Mouse (Mus musculus) myocyte (in vitro differentiated cells): Measurements from ENCODE around the gene Emx2. TPM values are rescaled to one million over a fixed set of nuclear protein-coding genes. Genes with fewer than 3 reads are reported as not detected.

Source experiments
- H3K27me3 ChIP-seq: one replicate; pipeline ENCODE4 v1.6.1; 2011; ENCODE audit not compliant: control insufficient read depth, insufficient read depth, insufficient read length
- H3K36me3 ChIP-seq: one replicate; pipeline ENCODE4 v1.6.1; 2011; ENCODE audit not compliant: control insufficient read depth, insufficient read depth
- H3K4me2 ChIP-seq: one replicate; pipeline ENCODE4 v1.6.1; 2011; ENCODE audit warnings: low read depth, control low read depth
- H3K4me3 ChIP-seq: one replicate; pipeline ENCODE4 v1.5.1; 2011; ENCODE audit warnings: mild to moderate bottlenecking, control low read depth, moderate library complexity
- H3K79me2 ChIP-seq: one replicate; pipeline ENCODE4 v1.6.1; 2011; ENCODE audit not compliant: control insufficient read depth, insufficient read depth
- H3ac ChIP-seq: one replicate; pipeline ENCODE4 v1.6.1; 2011; ENCODE audit not compliant: control insufficient read depth, insufficient read length
- CEBPB ChIP-seq: IDR thresholded peaks from 2 replicates; pipeline ENCODE4 v1.6.1; 2011; ENCODE audit warnings: mild to moderate bottlenecking, moderate library complexity; ENCODE audit not compliant: poor library complexity, insufficient read depth, severe bottlenecking
- E2F4 ChIP-seq: IDR thresholded peaks from one replicate; pipeline ENCODE4 v1.6.1; 2011; ENCODE audit warnings: mild to moderate bottlenecking, control low read depth, moderate library complexity; ENCODE audit not compliant: insufficient read depth
- MAX ChIP-seq: IDR thresholded peaks from one replicate; pipeline ENCODE4 v1.6.1; 2011; ENCODE audit warnings: low read depth, mild to moderate bottlenecking, control low read depth
- MYOD1 ChIP-seq, 3 experiments: IDR thresholded peaks; one replicate each; pipeline ENCODE4 v1.6.1; 2011; ENCODE audit warnings: control low read depth in 2 of 3, low read depth in 2 of 3, mild to moderate bottlenecking in 2 of 3, moderate library complexity in 1 of 3; ENCODE audit not compliant: insufficient read length in 2 of 3, control insufficient read depth in 1 of 3
- MYOG ChIP-seq, 3 experiments: IDR thresholded peaks; one replicate each; pipeline ENCODE4 v1.6.1; 2011; ENCODE audit warnings: control low read depth in 2 of 3, low read depth in 2 of 3, mild to moderate bottlenecking in 2 of 3; ENCODE audit not compliant: insufficient read length in 2 of 3, control insufficient read depth in 1 of 3, insufficient read depth in 1 of 3
- POLR2A ChIP-seq: IDR thresholded peaks from one replicate; pipeline ENCODE4 v1.6.1; 2011; ENCODE audit warnings: low read depth, mild to moderate bottlenecking, control low read depth, moderate library complexity; ENCODE audit not compliant: insufficient read length
- POLR2AphosphoS2 ChIP-seq: IDR thresholded peaks from one replicate; pipeline ENCODE4 v1.6.1; 2011; ENCODE audit warnings: low read depth, control low read depth; ENCODE audit not compliant: insufficient read length
- REST ChIP-seq: IDR thresholded peaks from one replicate; pipeline ENCODE4 v1.6.1; 2011; ENCODE audit warnings: mild to moderate bottlenecking, control low read depth, moderate library complexity; ENCODE audit not compliant: insufficient read depth, insufficient read length
- SRF ChIP-seq: IDR thresholded peaks from one replicate; pipeline ENCODE4 v1.6.1; 2011; ENCODE audit warnings: low read depth; ENCODE audit not compliant: control insufficient read depth, insufficient read length
- TCF12 ChIP-seq: IDR thresholded peaks from one replicate; pipeline ENCODE4 v1.6.1; 2011; ENCODE audit warnings: mild to moderate bottlenecking, control low read depth; ENCODE audit not compliant: poor library complexity, insufficient read depth, severe bottlenecking
- TCF3 ChIP-seq: IDR thresholded peaks from one replicate; pipeline ENCODE4 v1.6.1; 2011; ENCODE audit warnings: low read depth, control low read depth; ENCODE audit not compliant: insufficient read length
- USF1 ChIP-seq: IDR thresholded peaks from one replicate; pipeline ENCODE4 v1.6.1; 2011; ENCODE audit warnings: low read depth, mild to moderate bottlenecking, control low read depth, moderate library complexity
- polyA plus RNA-seq: library from polyadenylated mRNA; unstranded; fragments of >200 nt; fragmentation: generic; extraction: Trizol; gene quantifications from one replicate; pipeline ENCODE4 v1.2.1, GENCODE M21; 2012; ENCODE audit warnings: missing spikeins

Emx2 gene
- polyA plus RNA-seq, 1 experiment: not detected

DNA sequence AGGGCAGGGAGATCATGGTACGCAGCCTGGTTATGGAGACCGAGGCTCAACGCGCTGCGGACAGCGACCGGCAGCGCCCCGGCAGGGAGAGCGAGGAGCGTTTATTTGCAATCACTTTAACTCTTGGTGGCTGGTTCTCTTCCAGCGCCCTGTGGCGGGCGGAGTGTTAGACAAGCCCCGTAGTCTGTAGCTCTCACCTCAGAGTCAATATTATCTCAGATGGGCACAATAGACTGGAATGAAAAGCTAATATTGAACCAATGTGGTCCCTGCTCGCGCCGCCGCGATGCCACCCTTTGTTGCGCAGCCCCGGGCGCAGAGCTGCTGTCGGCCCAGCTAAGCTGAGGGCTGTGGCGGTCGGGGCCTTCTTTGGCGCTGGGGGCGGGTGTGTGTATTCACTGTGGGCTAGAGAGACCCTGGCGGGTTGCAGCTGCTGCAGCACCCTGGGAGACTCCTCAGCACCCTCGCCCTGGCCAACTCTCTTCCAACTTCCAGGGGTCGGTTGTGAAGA is 6.7 kb upstream of the Emx2 start:
- Histone ChIP-seq H3K4me3 (no peak overlapping the region), H3K36me3 (no peaks in the 10 kb centered on the region), H3K79me2 (no peaks in the 10 kb centered on the region), H3K4me2 (no peak overlapping the region), H3ac (no peak overlapping the region), H3K27me3 (peaks cover 11% of the 10 kb centered on the region)
- TF ChIP-seq TCF3 (no peak), POLR2AphosphoS2 (no peak), MYOD1 (IDR thresholded peaks at IDR 0.05; ENCODE audit: control insufficient read depth in 1 of 3, insufficient read length in 2 of 3, low read depth in 2 of 3) (no peak), SRF (no peak), POLR2A (no peak), MYOG (IDR thresholded peaks at IDR 0.05; ENCODE audit: control insufficient read depth in 1 of 3, insufficient read depth in 1 of 3, insufficient read length in 2 of 3, low read depth in 2 of 3) (no peak), MAX (no peak), E2F4 (no peak), REST (no peak), CEBPB (no peak), TCF12 (no peak), USF1 (no peak)

- no peak overlapping the region for H3K4me2 ChIP-seq
- TF ChIP-seq USF1 (no peak), TCF12 (no peak), E2F4 (no peak), POLR2AphosphoS2 (no peak), SRF (no peak), CEBPB (no peak), MYOG (IDR thresholded peaks at IDR 0.05; ENCODE audit: control insufficient read depth in 1 of 3, insufficient read depth in 1 of 3, insufficient read length in 2 of 3, low read depth in 2 of 3) (no peak), REST (no peak)
- peaks cover 11% of the 10 kb centered on the region for H3K27me3 ChIP-seq
Observed at GRCm38 (mm10) chr19:59452321-59452720, 5.9 kb upstream of the Emx2 start.

DNA sequence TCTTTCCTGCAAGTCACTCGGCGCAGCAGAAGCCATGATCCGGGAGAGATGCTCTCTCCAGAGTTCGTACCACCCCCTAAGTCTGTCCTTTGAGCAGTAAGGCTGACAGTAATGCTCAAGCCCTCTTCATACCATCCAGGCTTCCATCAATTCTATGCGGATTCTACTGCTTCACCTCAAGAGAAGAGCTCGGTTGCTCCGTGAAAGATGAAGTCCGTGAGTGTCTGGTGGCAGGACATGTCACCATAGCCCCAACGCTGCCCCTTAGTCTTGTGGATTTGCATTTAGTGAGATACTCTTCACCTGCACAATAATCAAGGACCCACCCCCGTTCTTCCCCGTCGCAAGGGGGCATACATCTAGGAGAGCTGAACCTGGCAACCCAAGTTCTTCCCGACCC is 4.6 kb upstream of the Emx2 start:
- H3K27me3 ChIP-seq: peaks cover 20% of the 10 kb centered on the region
- no peak overlapping the region for H3ac ChIP-seq
- no peaks in the 10 kb centered on the region for H3K36me3 ChIP-seq
- H3K4me3 ChIP-seq: no peak overlapping the region
- TF ChIP-seq USF1 (no peak), TCF12 (no peak), CEBPB (no peak), E2F4 (no peak)
- H3K79me2 ChIP-seq: no peaks in the 10 kb centered on the region
- no peak overlapping the region for H3K4me2 ChIP-seq

More at GRCm38 (mm10) chr19:59452321-59452720, 5.9 kb upstream of the Emx2 start:
- no peaks in the 10 kb centered on the region for H3K79me2 ChIP-seq
- H3K36me3 ChIP-seq: no peaks in the 10 kb centered on the region
- H3K4me3 ChIP-seq: no peak overlapping the region
- H3ac ChIP-seq: no peak overlapping the region

DNA sequence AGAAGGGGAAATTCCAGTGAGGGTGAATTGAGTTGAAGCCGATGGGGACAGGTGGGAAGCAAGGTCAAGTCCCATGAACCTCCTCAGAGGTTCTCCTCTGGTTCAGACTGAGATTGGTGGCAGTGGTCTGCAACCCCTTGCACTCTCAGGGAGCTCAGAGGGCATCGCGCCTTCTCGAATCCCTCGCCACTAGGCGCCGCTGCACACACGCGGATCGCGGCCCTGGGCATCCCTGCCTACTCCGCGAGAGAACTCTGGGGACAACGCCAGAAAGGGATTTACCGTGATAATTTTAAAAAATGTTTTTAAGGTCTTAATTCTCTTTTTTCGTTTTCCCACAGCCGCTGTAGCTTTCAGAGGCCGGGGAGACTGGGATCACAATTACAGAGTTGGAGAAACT is 4.0 kb upstream of the Emx2 start:
- no peaks in the 10 kb centered on the region for H3K36me3 ChIP-seq
- peaks cover 26% of the 10 kb centered on the region for H3K27me3 ChIP-seq
- TF ChIP-seq E2F4 (no peak), REST (no peak), TCF12 (no peak), MYOG (IDR thresholded peaks at IDR 0.05; ENCODE audit: control insufficient read depth in 1 of 3, insufficient read depth in 1 of 3, insufficient read length in 2 of 3, low read depth in 2 of 3) (no peak), USF1 (no peak), MYOD1 (IDR thresholded peaks at IDR 0.05; ENCODE audit: control insufficient read depth in 1 of 3, insufficient read length in 2 of 3, low read depth in 2 of 3) (no peak), POLR2A (no peak), POLR2AphosphoS2 (no peak), MAX (no peak), SRF (no peak), TCF3 (no peak), CEBPB (no peak)
- no peak overlapping the region for H3K4me2 ChIP-seq
- no peaks in the 10 kb centered on the region for H3K79me2 ChIP-seq
- H3ac ChIP-seq: no peak overlapping the region
- no peak overlapping the region for H3K4me3 ChIP-seq

DNA sequence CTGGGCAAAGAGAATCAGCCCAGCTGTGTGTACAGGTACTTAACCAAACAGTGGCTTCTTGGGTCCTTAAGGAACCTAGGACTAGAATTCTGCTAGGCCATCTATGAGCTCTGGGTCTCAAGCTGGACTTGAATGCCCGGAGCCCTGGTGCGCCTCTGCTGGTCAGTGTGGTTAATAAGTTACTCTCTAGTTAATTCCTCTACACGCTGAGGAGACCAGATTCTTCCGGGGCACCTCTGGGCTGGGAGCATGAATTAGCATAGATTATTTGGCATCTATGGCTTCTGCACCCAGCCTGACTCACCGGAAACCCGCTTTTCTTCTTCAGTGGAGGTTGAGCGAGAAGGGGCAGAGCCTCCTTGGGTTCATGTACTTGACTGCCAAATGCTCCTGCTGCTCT is 2.5 kb upstream of the Emx2 start:
- TF ChIP-seq MYOD1 (IDR thresholded peaks at IDR 0.05; ENCODE audit: control insufficient read depth in 1 of 3, insufficient read length in 2 of 3, low read depth in 2 of 3): no peak
- no peak for TF ChIP-seq TCF3
- TF ChIP-seq USF1: no peak
- no peak for TF ChIP-seq MAX
- no peak for TF ChIP-seq TCF12
- no peak for TF ChIP-seq E2F4
- no peak for TF ChIP-seq REST
- TF ChIP-seq CEBPB: no peak
- no peak for TF ChIP-seq MYOG (IDR thresholded peaks at IDR 0.05; ENCODE audit: control insufficient read depth in 1 of 3, insufficient read depth in 1 of 3, insufficient read length in 2 of 3, low read depth in 2 of 3)
- TF ChIP-seq SRF: no peak
- no peak for TF ChIP-seq POLR2AphosphoS2
- no peak for TF ChIP-seq POLR2A
- H3K4me2 ChIP-seq: no peak overlapping the region
- H3K4me3 ChIP-seq: no peak overlapping the region
- H3K36me3 ChIP-seq: no peaks in the 10 kb centered on the region
- H3ac ChIP-seq: no peak overlapping the region
- no peaks in the 10 kb centered on the region for H3K79me2 ChIP-seq
- H3K27me3 ChIP-seq: peaks cover 30% of the 10 kb centered on the region
